Mouse (Mus musculus): Measurements from ENCODE around the gene Vash2. TPM values are rescaled to one million over a fixed set of nuclear protein-coding genes. Genes with fewer than 3 reads are reported as not detected.
"Not testable (repeated sequence)": the region's sequence is repeated elsewhere in the genome, so short reads cannot be mapped to it uniquely, and the experiment has no call there.

The Vash2 gene
- total and polyA plus RNA-seq, 2 experiments from 2014 or later = 46.1 to 48.8 TPM

DNA sequence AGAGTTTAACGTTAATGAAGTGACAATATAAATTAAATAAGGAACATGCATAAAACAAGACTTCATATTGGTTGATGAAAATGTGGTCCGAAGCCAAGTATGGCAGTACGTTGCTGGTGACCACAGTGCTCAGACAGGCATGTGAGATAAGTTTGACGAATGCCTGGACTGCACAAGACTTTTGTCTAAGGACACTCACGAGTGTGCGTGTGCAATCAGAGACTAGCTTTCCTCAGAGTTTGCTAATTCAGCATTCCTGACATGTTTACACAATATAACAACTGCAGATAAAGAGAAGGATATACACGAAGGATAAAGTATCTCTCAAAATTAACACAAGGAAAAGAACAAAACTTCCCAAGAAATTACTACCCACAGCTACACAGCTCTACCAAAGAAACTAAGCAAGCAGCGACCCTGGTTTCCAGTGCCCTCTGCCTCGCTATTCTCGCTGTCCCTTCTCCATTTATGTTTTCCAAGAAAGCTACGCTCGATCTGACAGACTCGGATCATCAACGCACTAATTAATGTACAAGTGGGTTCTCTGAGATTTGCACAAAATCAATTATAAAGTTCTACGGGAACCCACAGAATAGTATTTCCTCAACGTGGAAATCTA is 51.2 kb downstream of the Vash2 start:
- H3K27ac ChIP-seq (ENCODE audit: low read depth, low read length) = peak overlapping the region; percentile 99
- peak overlapping the region; percentile 67 for H3K4me3 ChIP-seq (ENCODE audit: low read depth, low read length)
- TF ChIP-seq CTCF (IDR thresholded peaks at IDR 0.05) = no peak
- H3K4me2 ChIP-seq (ENCODE audit: low read depth, low read length, poor library complexity, severe bottlenecking) = peak overlapping the region; percentile 66
- ATAC-seq (ENCODE audit: low FRiP score) = peak; percentile 36
- DNase-seq (ENCODE audit: low spot score) = no peak
- WGBS = 22% methylated on average over 16 of the region's 16 CpGs
- no peaks in the 10 kb centered on the region for H3K27me3 ChIP-seq (ENCODE audit: insufficient read depth, low read length)
- H3K9ac ChIP-seq (replicated peaks; ENCODE audit: low read length, poor library complexity, severe bottlenecking) = peak overlapping the region; percentile 92
- H3K4me1 ChIP-seq (ENCODE audit: insufficient read depth, low read length) = peaks cover 4% of the 10 kb centered on the region; the same call in 1 of the 2 replicates
- H3K36me3 ChIP-seq (ENCODE audit: insufficient read depth, low read length) = no peaks in the 10 kb centered on the region
- no peaks in the 10 kb centered on the region for H3K9me3 ChIP-seq (ENCODE audit: low read length)

DNA sequence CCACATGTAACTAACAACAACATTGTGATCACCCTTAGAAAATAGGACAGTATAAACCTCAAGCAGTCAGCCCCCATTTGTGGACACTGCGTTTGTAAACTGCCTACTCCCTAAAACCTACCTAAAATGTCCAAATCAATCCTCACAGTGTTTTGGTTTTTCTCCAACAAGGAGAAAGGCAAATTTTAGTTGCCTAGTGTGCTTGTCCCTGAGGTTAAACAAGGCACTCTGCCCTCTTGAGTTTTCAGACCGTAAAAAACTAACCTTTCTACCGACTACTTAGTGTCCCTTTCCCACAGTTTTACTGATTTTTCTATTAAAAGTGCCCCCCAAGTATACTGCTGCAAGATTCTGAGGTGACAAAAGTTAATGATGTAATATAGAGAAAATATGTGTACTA is 51.8 kb downstream of the Vash2 start:
- H3K4me3 ChIP-seq (ENCODE audit: low read depth, low read length) = no peak overlapping the region
- H3K4me2 ChIP-seq (ENCODE audit: low read depth, low read length, poor library complexity, severe bottlenecking) = peak overlapping the region; percentile 66
- no peak for DNase-seq (ENCODE audit: low spot score)
- peaks cover 4% of the 10 kb centered on the region; the same call in 1 of the 2 replicates for H3K4me1 ChIP-seq (ENCODE audit: insufficient read depth, low read length)
- H3K27me3 ChIP-seq (ENCODE audit: insufficient read depth, low read length) = no peaks in the 10 kb centered on the region
- TF ChIP-seq CTCF (IDR thresholded peaks at IDR 0.05) = no peak
- H3K9me3 ChIP-seq (ENCODE audit: low read length) = no peaks in the 10 kb centered on the region
- H3K36me3 ChIP-seq (ENCODE audit: insufficient read depth, low read length) = no peaks in the 10 kb centered on the region
- no peak for ATAC-seq (ENCODE audit: low FRiP score)
- no peak overlapping the region for H3K9ac ChIP-seq (replicated peaks; ENCODE audit: low read length, poor library complexity, severe bottlenecking)
- H3K27ac ChIP-seq (ENCODE audit: low read depth, low read length) = no peak overlapping the region
- WGBS = 98% methylated on average over 3 of the region's 3 CpGs

DNA sequence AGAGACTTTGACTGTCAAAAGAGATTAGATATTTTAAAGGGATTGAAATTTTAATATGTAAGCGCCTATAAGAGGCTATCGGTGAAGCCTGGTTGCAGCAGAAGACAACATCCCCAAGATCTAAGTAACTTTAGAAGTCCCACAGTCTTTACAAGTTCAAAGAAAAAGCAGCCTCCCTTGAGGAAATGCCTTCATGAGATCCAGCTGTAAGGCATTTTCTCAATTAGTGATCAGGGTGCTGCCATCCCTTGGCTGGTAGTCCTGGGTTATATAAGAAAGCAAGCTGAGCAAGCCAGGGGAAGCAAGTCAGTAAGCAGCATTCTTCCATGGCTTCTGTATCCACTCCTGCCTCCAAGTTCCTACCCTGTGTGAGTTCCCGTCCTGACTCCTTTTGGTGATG is 54.3 kb downstream of the Vash2 start, which contains the start of gene Angel2:
Gene Angel2, plus strand, starts transcription at position 301 of the 400 bp plus-strand sequence.
- not testable (repeated sequence) for H3K9ac ChIP-seq (replicated peaks; ENCODE audit: low read length, poor library complexity, severe bottlenecking); H3K4me2 ChIP-seq (ENCODE audit: low read depth, low read length, poor library complexity, severe bottlenecking); DNase-seq (ENCODE audit: low spot score); H3K4me1 ChIP-seq (ENCODE audit: insufficient read depth, low read length); H3K36me3 ChIP-seq (ENCODE audit: insufficient read depth, low read length); H3K9me3 ChIP-seq (ENCODE audit: low read length); ATAC-seq (ENCODE audit: low FRiP score); H3K27me3 ChIP-seq (ENCODE audit: insufficient read depth, low read length); H3K4me3 ChIP-seq (ENCODE audit: low read depth, low read length); H3K27ac ChIP-seq (ENCODE audit: low read depth, low read length)
- 72% methylated on average over 3 of the region's 3 CpGs for WGBS

DNA sequence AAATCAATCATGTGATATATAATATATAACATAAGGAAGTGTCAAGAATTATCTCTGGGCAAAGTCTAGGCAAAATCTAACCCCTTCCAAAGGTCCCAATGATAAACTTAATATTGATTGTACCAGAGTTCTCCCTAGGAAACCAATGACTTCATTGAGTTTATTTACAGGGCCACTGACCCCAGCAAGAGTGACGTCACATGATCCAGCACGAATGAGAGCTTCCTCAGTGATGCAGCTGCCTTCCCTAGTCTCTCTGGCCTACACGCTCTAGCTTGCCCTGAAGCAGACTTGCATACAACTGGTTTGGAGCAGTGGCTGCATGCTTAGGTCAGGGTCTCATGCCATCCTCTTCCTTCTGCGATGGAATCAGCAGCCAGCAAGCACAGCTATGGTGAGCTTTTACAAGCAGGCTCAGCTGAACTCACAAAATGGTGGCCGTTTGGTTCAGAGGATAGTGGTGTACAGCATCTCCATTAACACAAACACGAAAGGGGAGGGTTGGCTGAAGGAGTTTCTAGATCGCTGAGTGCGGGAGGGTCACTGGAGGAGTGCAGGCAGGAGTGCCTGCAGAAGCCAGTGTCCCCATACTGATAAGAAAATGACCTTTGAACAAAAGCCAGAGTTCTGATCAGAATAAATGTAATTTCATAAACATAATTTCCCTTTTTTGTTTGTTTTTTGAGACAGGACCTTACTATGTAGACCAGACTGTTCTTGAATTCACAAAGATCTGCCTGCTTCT is 59.2 kb downstream of the Vash2 start:
- no peak overlapping the region for H3K9ac ChIP-seq (replicated peaks; ENCODE audit: low read length, poor library complexity, severe bottlenecking)
- no peak for ATAC-seq (ENCODE audit: low FRiP score)
- H3K4me1 ChIP-seq (ENCODE audit: insufficient read depth, low read length) = no peaks in the 10 kb centered on the region
- H3K27me3 ChIP-seq (ENCODE audit: insufficient read depth, low read length) = no peaks in the 10 kb centered on the region
- no peak overlapping the region for H3K27ac ChIP-seq (ENCODE audit: low read depth, low read length)
- no peak overlapping the region for H3K4me3 ChIP-seq (ENCODE audit: low read depth, low read length)
- TF ChIP-seq CTCF (IDR thresholded peaks at IDR 0.05) = no peak
- WGBS = 70% methylated on average over 8 of the region's 8 CpGs
- DNase-seq (ENCODE audit: low spot score) = no peak
- no peaks in the 10 kb centered on the region for H3K9me3 ChIP-seq (ENCODE audit: low read length)
- no peak overlapping the region for H3K4me2 ChIP-seq (ENCODE audit: low read depth, low read length, poor library complexity, severe bottlenecking)
- no peaks in the 10 kb centered on the region for H3K36me3 ChIP-seq (ENCODE audit: insufficient read depth, low read length)

DNA sequence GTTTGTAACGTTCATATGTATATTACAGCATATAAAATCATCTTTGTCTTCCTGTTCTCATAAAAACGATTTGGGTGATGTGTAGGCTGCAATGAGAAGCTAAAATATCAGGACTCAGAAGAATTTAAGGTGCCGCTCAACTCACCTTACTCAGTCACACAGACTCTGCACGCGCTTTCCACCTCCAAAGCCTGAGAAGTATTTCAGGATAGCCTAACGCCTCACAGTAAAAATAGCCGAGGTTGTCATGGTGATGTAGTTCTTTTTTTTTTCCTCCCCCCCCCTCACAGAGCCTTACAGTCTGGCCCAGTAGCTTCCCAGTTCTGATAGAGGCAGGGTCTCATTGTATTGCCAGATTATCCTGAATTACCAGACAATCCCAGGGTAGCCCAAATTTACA is 60.2 kb downstream of the Vash2 start:
- H3K9me3 ChIP-seq (ENCODE audit: low read length) = no peaks in the 10 kb centered on the region
- no peak for DNase-seq (ENCODE audit: low spot score)
- H3K4me3 ChIP-seq (ENCODE audit: low read depth, low read length) = no peak overlapping the region
- H3K27me3 ChIP-seq (ENCODE audit: insufficient read depth, low read length) = no peaks in the 10 kb centered on the region
- 57% methylated on average over 7 of the region's 7 CpGs for WGBS
- no peak for TF ChIP-seq CTCF (IDR thresholded peaks at IDR 0.05)
- no peaks in the 10 kb centered on the region for H3K4me1 ChIP-seq (ENCODE audit: insufficient read depth, low read length)
- H3K27ac ChIP-seq (ENCODE audit: low read depth, low read length) = no peak overlapping the region
- H3K36me3 ChIP-seq (ENCODE audit: insufficient read depth, low read length) = no peaks in the 10 kb centered on the region
- no peak overlapping the region for H3K9ac ChIP-seq (replicated peaks; ENCODE audit: low read length, poor library complexity, severe bottlenecking)
- no peak for ATAC-seq (ENCODE audit: low FRiP score)
- no peak overlapping the region for H3K4me2 ChIP-seq (ENCODE audit: low read depth, low read length, poor library complexity, severe bottlenecking)

DNA sequence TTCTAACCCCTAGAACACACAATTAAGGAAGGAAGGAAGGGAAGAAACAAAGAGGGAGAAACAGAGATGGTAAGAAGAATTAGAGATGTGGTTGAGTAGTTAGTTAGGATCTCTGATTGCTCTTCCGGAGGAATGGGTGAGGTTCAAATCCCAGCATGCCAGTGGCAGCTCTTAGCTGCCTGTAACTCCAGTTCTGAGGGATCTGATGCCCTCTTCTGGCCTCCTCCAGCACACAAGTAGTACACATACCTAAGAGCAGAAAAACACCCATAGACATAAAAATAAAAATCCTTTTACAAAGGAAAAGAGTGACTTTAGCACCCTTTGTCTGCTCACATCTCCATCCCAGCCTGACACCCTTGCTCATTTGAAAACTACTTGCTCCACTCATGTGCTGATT is 66.5 kb downstream of the Vash2 start:
- Histone ChIP-seq H3K27me3 (ENCODE audit: insufficient read depth, low read length) (no peaks in the 10 kb centered on the region), H3K36me3 (ENCODE audit: insufficient read depth, low read length) (no peaks in the 10 kb centered on the region), H3K4me3 (ENCODE audit: low read depth, low read length) (no peak overlapping the region), H3K4me2 (ENCODE audit: low read depth, low read length, poor library complexity, severe bottlenecking) (no peak overlapping the region), H3K9ac (replicated peaks; ENCODE audit: low read length, poor library complexity, severe bottlenecking) (no peak overlapping the region), H3K9me3 (ENCODE audit: low read length) (no peaks in the 10 kb centered on the region), H3K4me1 (ENCODE audit: insufficient read depth, low read length) (peaks cover 5% of the 10 kb centered on the region; the same call in 1 of the 2 replicates), H3K27ac (ENCODE audit: low read depth, low read length) (no peak overlapping the region)
- ATAC-seq (ENCODE audit: low FRiP score) = no peak
- peak; percentile 41 for TF ChIP-seq CTCF (IDR thresholded peaks at IDR 0.05)
- no peak for DNase-seq (ENCODE audit: low spot score)
- 36% methylated on average over 1 of the region's 1 CpGs for WGBS
